Mouse (Mus musculus): Measurements from ENCODE around the gene Lmx1b.

DNA sequence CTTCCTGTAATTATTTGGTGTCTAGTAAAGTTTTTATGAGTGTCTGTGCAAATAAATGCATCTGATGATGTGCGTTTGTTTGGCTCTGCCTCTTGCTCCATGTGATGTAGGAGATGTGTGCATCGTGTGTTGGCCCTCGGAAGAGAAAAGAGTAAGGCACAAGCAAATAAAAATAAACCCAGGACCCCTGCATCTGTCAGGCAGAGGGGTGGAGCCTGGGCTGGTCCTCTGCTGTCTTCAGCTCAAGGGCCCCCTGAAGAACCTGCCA lies 5.9 kb upstream of the Lmx1b start:
- TF ChIP-seq EP300 (IDR thresholded peaks at IDR 0.05; ENCODE audit: low read depth): no peak
- no peak for TF ChIP-seq CTCF (IDR thresholded peaks at IDR 0.05; ENCODE audit: low read depth)
